Mouse (Mus musculus) liver, adult 2 months (tissue): ENCODE data around the gene Kif18b. TPM values are rescaled to one million over a fixed set of nuclear protein-coding genes. Genes with fewer than 3 reads are reported as not detected.
A peak's percentile ranks its signal among the peaks of the same experiment; 100 is the strongest.

Source experiments
- DNase-seq: peaks from one replicate; pipeline ENCODE4 v3.0.0-alpha.2; 2011; ENCODE audit warnings: low read depth, low spot score; ENCODE audit errors: extremely low read depth
- H3K27ac ChIP-seq: fragments of 200-500 bp; replicated peaks from 2 replicates; pipeline ENCODE4 v1.5.1; 2012; ENCODE audit warnings: low read depth, mild to moderate bottlenecking, control low read depth, inconsistent platforms, low read length; ENCODE audit not compliant: insufficient read depth
- H3K27me3 ChIP-seq: fragments of 200-500 bp; 2 replicates; pipeline ENCODE4 v1.6.1; 2012; ENCODE audit warnings: mild to moderate bottlenecking, moderate library complexity, low read length, inconsistent platforms; ENCODE audit not compliant: control insufficient read depth, insufficient read depth
- H3K36me3 ChIP-seq: fragments of 200-500 bp; 2 replicates; pipeline ENCODE4 v1.6.1; 2012; ENCODE audit warnings: low read length, inconsistent platforms; ENCODE audit not compliant: control insufficient read depth, insufficient read depth
- H3K4me1 ChIP-seq: fragments of 200-500 bp; 2 replicates; pipeline ENCODE4 v1.6.1; 2011; ENCODE audit warnings: low read length; ENCODE audit not compliant: control insufficient read depth, insufficient read depth
- H3K4me3 ChIP-seq: fragments of 200-500 bp; 2 replicates; pipeline ENCODE4 v1.5.1; 2011; ENCODE audit warnings: low read depth, mild to moderate bottlenecking, control low read depth, low read length, moderate library complexity; ENCODE audit not compliant: insufficient read depth
- H3K79me2 ChIP-seq: fragments of 200-500 bp; 2 replicates; pipeline ENCODE4 v1.6.1; 2012; ENCODE audit warnings: inconsistent platforms, mild to moderate bottlenecking, low read length, moderate library complexity; ENCODE audit not compliant: control insufficient read depth, insufficient read depth
- H3K9ac ChIP-seq: fragments of 200-500 bp; 2 replicates; pipeline ENCODE4 v1.6.1; 2012; ENCODE audit warnings: low read depth, mild to moderate bottlenecking, control low read depth, inconsistent platforms, low read length
- CTCF ChIP-seq: fragments of 200-500 bp; IDR thresholded peaks from 2 replicates; pipeline ENCODE4 v1.5.1; 2011; ENCODE audit warnings: low read depth, low read length, control low read depth
- POLR2A ChIP-seq: fragments of 200-500 bp; IDR thresholded peaks from 2 replicates; pipeline ENCODE4 v1.6.1; 2011; ENCODE audit warnings: low read length, control low read depth; ENCODE audit not compliant: insufficient read depth; ENCODE audit errors: extremely low read depth
- WGBS: fragments of 180-500 bp; shearing (Covaris S2); methylation state at CpG from one replicate; pipeline ENCODE4 v1.1.7; 2018; 5-methylcytosine and 5-hydroxymethylcytosine counted together
- polyA plus RNA-seq: library from polyadenylated mRNA; depleted of rRNA; stranded (reverse); fragments of >200 nt; gene quantifications from 2 replicates; pipeline ENCODE4 v1.2.3, GENCODE M21; 2012
- total RNA-seq: library from RNA; depleted of rRNA; stranded (reverse); fragments of >200 nt; gene quantifications from 2 replicates; pipeline ENCODE4 v1.2.3, GENCODE M21; 2014

Gene Kif18b
- total and polyA plus RNA-seq, 2 experiments, result 0.09 to 0.12 TPM

DNA sequence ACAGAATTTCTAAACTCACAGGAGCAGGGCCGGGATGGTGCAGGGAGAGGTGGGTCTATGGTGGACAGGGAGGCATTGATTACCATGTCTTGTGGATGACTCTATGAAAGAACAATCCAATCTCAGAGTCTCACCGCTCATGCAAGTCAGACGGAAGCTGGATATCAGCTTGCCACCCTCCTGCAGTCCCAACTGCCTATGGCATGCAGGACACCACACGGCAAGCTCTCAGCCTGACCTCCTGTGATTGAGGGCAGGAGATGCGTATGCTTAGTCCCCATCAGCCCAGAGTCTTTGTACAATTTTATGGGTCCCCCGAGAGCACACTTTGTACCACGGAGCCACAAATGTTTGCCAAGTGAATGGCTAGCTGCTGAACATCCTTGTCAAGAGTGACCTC, 21.3 kb downstream of the Kif18b start:
- TF ChIP-seq CTCF, result no peak
- no peak for TF ChIP-seq POLR2A
- Histone ChIP-seq H3K9ac (no peak overlapping the region), H3K27me3 (no peaks in the 10 kb centered on the region), H3K4me3 (no peak overlapping the region), H3K27ac (no peak overlapping the region), H3K79me2 (no peaks in the 10 kb centered on the region), H3K4me1 (no peaks in the 10 kb centered on the region), H3K36me3 (no peaks in the 10 kb centered on the region)
- 87% methylated on average over 7 of the region's 7 CpGs for WGBS
- no peak for DNase-seq

DNA sequence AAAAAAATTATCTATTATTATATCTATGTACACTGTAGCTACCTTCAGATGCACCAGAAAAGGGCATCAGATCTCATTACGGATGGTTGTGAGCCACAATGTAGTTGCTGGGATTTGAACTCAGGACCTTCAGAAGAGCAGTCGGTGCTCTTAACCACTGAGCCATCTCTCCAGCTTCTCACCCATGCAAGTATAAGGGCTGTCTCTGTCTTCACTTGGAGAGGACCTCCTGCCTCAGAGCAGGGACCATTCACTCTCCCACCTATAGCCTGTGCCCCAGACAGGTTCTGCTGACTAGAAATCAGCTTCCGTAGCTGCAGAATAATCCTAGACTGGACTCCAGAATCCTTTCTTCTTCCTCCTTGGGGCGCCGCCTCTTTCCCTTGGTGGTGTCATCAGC, 22.8 kb downstream of the Kif18b start:
- Histone ChIP-seq H3K4me3 (no peak overlapping the region), H3K27ac (no peak overlapping the region), H3K4me1 (no peaks in the 10 kb centered on the region), H3K27me3 (no peaks in the 10 kb centered on the region), H3K36me3 (no peaks in the 10 kb centered on the region), H3K9ac (no peak overlapping the region), H3K79me2 (no peaks in the 10 kb centered on the region)
- TF ChIP-seq POLR2A, result no peak
- 92% methylated on average over 5 of the region's 5 CpGs for WGBS
- no peak for DNase-seq

DNA sequence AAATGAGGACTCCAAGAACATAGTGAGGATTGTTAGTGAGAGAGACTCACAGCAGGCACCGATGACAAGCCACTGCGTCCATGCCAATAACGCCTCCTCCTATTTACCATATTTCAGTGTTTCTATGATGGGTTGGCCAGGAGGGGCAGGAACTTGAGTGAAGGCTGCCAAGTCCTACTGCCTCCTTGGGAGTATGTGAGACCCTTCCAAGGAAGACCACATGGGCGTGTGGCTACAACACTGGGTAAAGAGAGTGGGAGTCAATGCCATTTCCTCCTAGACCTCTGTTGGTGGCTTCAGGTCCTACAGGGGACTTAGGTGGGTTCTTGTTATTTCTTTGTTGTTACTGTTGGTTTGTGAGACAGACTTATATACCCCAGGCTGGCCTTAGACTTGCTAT, 23.7 kb downstream of the Kif18b start:
- H3K36me3 ChIP-seq, result no peaks in the 10 kb centered on the region
- 55% methylated on average over 4 of the region's 4 CpGs for WGBS
- H3K4me1 ChIP-seq, result no peaks in the 10 kb centered on the region
- no peaks in the 10 kb centered on the region for H3K27me3 ChIP-seq
- no peak overlapping the region for H3K9ac ChIP-seq
- H3K4me3 ChIP-seq, result no peak overlapping the region
- no peaks in the 10 kb centered on the region for H3K79me2 ChIP-seq
- TF ChIP-seq CTCF (no peak), POLR2A (no peak)
- DNase-seq, result no peak
- no peak overlapping the region for H3K27ac ChIP-seq

DNA sequence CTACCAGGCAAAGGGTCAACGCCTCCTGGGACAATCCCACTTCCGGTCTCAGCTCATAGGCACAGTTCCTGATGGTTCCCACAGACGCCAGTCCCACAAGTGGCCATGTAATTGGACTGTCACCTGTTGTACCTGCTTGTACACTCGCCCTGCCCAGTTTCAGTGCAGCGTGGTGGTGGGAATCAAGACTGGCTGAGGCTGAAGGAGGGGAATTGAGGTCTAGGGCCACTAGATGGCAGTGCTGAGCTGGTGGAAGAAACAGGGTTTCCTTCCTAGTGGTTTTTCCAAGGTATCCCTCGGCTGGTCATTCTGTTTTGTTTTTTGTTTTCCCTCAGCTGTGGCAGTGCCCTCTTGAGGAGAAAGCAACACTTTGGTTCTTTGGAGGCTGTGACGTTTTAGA, 24.2 kb downstream of the Kif18b start, which contains the start of gene Gfap:
Gene Gfap, minus strand, starts transcription at position 150 of the 400 bp plus-strand sequence.
- Histone ChIP-seq H3K4me3 (no peak within 1 kb of the TSS), H3K79me2 (no peaks in the 10 kb centered on the region), H3K27me3 (no peaks in the 10 kb centered on the region), H3K9ac (no peak within 1 kb of the TSS), H3K27ac (no peak within 1 kb of the TSS), H3K36me3 (no peaks in the 10 kb centered on the region), H3K4me1 (no peaks in the 10 kb centered on the region)
- peak; percentile 49 for DNase-seq
- TF ChIP-seq CTCF (peak; percentile 93), POLR2A (no peak)
- 8% methylated on average over 7 of the region's 7 CpGs for WGBS

DNA sequence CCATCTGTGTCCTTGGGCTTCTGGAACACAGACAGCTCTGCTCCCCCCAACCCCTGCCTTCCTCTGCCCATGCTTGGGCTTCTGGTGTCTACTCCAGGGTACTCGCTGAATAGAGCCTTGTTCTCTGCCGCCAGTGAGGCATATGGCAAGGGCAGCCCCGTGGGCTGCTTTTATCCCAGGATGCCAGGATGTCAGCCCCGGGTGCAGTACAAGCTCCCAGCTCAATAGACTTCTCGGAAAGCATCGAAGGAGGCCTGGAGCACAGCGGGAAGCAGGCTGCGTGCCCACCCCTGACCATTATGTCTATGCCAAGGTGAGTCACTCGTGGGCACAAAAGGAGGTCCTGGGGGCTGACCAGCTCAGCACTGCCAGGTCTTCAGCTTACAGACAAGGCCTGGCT, 26.5 kb downstream of the Kif18b start:
- WGBS, result 82% methylated on average over 9 of the region's 9 CpGs
- H3K27me3 ChIP-seq, result no peaks in the 10 kb centered on the region
- H3K4me1 ChIP-seq, result peaks cover 2% of the 10 kb centered on the region; the same call in 1 of the 2 replicates

DNA sequence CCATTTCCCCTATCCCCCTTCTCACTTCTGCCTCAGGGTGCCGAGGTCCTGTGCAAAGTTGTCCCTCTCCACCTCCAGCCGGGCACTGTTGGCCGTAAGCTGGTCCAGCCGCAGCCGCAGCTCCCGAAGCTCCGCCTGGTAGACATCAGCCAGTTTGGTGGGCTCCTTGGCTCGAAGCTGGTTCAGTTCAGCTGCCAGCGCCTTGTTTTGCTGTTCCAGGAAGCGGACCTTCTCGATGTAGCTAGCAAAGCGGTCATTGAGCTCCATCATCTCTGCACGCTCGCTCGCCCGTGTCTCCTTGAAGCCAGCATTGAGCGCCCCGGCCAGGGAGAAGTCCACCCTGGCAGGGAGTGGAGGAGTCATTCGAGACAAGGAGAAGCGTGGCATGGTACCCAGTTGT, 28.3 kb downstream of the Kif18b start:
- Histone ChIP-seq H3K27me3 (no peaks in the 10 kb centered on the region), H3K9ac (no peak overlapping the region), H3K27ac (no peak overlapping the region), H3K36me3 (no peaks in the 10 kb centered on the region), H3K4me1 (peaks cover 5% of the 10 kb centered on the region; the same call in 1 of the 2 replicates), H3K79me2 (no peaks in the 10 kb centered on the region), H3K4me3 (no peak overlapping the region)
- WGBS, result 73% methylated on average over 20 of the region's 20 CpGs
- TF ChIP-seq POLR2A (no peak), CTCF (no peak)
- DNase-seq, result no peak

More for the DNA sequence above, 26.5 kb downstream of the Kif18b start:
- no peaks in the 10 kb centered on the region for H3K36me3 ChIP-seq
- H3K4me3 ChIP-seq, result no peak overlapping the region
- H3K27ac ChIP-seq, result no peak overlapping the region
- TF ChIP-seq CTCF (no peak), POLR2A (no peak)
- H3K79me2 ChIP-seq, result no peaks in the 10 kb centered on the region
- H3K9ac ChIP-seq, result no peak overlapping the region
- DNase-seq, result no peak
